Mouse (Mus musculus): ENCODE results near the gene Fign. TPM values are rescaled to one million over a fixed set of nuclear protein-coding genes. Genes with fewer than 3 reads are reported as not detected.

Gene Fign
- total and polyA plus RNA-seq, 3 experiments, result not detected

DNA sequence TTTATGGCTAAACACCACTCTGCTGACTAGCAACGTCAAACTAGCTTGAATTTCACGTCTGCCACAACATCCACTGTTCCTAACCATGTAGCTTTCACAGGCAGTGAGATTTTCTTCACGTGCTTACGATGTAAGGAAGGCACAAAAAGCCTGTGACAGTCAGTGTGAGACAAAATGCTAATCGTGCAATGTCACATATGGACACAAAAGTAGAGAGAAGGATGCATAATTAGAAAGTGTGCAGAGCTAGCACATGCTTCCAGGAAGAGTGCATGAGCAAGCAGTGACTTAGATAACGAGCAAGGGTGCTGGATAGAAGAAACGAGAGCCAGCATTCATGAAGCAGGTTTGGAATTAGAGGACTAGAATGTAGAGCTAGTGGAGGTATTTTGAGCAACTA is 18.8 kb upstream of the Fign start:
- H3K4me3 ChIP-seq (replicated peaks in 1 of 3; ENCODE audit: low read depth in 2 of 3, low read length in 2 of 3, poor library complexity in 1 of 3), result no peak overlapping the region
- H3K79me2 ChIP-seq (replicated peaks; ENCODE audit: control insufficient read depth, extremely low read depth, insufficient read depth, poor library complexity, severe bottlenecking), result no peaks in the 10 kb centered on the region
- no peaks in the 10 kb centered on the region for H3K4me1 ChIP-seq (ENCODE audit: control insufficient read depth in 1 of 2, insufficient read depth in 2 of 2)
- TF ChIP-seq ZC3H11A (IDR thresholded peaks at IDR 0.05; ENCODE audit: low read depth, low read length) (no peak), ZMIZ1 (IDR thresholded peaks at IDR 0.05; ENCODE audit: low read depth, low read length) (no peak), CHD2 (IDR thresholded peaks at IDR 0.05; ENCODE audit: low read length) (no peak)
- H3K9ac ChIP-seq (ENCODE audit: insufficient read depth, low read depth), result no peak overlapping the region
- in situ Hi-C loops (cut with MboI; ENCODE audit: low pct_ligation_motif_present, low pct_unique_long_range_greater_than_20kb, low sequenced_read_pairs) (no loop called here), dilution Hi-C loops (cut with MboI; ENCODE audit: extremely low pct_ligation_motif_present, extremely low pct_unique_long_range_greater_than_20kb, low sequenced_read_pairs) (no loop called here)
- H3K36me3 ChIP-seq (replicated peaks in 1 of 2; ENCODE audit: control insufficient read depth in 1 of 2, insufficient read depth in 1 of 2, low read length in 1 of 2), result no peaks in the 10 kb centered on the region
- DNase-seq (ENCODE audit: extremely low read depth), result no peak
- peaks cover 33% of the 10 kb centered on the region for H3K9me3 ChIP-seq (replicated peaks; ENCODE audit: low read length)
- no peak overlapping the region for H3K27ac ChIP-seq (ENCODE audit: insufficient read depth, low read depth)
- H3K27me3 ChIP-seq (replicated peaks), result no peaks in the 10 kb centered on the region
- H3K4me2 ChIP-seq (ENCODE audit: insufficient read depth, low read depth, poor library complexity, severe bottlenecking), result no peak overlapping the region

DNA sequence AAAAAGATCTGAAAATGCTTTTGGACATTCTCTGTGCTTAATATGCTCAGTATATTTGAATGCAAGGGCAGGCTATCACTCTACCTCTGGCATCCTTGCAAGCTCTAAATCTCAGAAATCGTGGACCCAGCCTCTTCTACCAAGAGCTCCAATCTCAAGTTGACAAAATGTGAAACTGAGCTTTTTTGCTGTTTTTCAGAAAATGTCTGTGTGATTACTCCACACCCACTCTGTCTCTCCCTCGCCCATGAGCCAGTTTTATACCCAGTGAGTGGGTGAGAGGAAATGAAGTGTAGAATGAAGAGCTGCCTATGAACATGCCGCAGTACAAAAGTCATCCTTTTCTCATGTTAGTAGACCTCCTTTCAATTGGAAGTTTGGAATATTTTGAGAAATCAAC is 13.3 kb upstream of the Fign start:
- in situ Hi-C loops (cut with MboI; ENCODE audit: low pct_ligation_motif_present, low pct_unique_long_range_greater_than_20kb, low sequenced_read_pairs) (no loop called here), dilution Hi-C loops (cut with MboI; ENCODE audit: extremely low pct_ligation_motif_present, extremely low pct_unique_long_range_greater_than_20kb, low sequenced_read_pairs) (no loop called here)
- DNase-seq (ENCODE audit: extremely low read depth), result no peak
- Histone ChIP-seq H3K4me3 (replicated peaks in 1 of 3; ENCODE audit: low read depth in 2 of 3, low read length in 2 of 3, poor library complexity in 1 of 3) (no peak overlapping the region), H3K79me2 (replicated peaks; ENCODE audit: control insufficient read depth, extremely low read depth, insufficient read depth, poor library complexity, severe bottlenecking) (no peaks in the 10 kb centered on the region), H3K36me3 (replicated peaks in 1 of 2; ENCODE audit: control insufficient read depth in 1 of 2, insufficient read depth in 1 of 2, low read length in 1 of 2) (no peaks in the 10 kb centered on the region), H3K4me2 (ENCODE audit: insufficient read depth, low read depth, poor library complexity, severe bottlenecking) (no peak overlapping the region), H3K9ac (ENCODE audit: insufficient read depth, low read depth) (no peak overlapping the region), H3K27ac (ENCODE audit: insufficient read depth, low read depth) (no peak overlapping the region), H3K4me1 (ENCODE audit: control insufficient read depth in 1 of 2, insufficient read depth in 2 of 2) (no peaks in the 10 kb centered on the region), H3K27me3 (replicated peaks) (no peaks in the 10 kb centered on the region), H3K9me3 (replicated peaks; ENCODE audit: low read length) (peaks cover 32% of the 10 kb centered on the region)
- TF ChIP-seq E2F4 (IDR thresholded peaks at IDR 0.05; ENCODE audit: insufficient replicate concordance, low read depth, low read length) (no peak), ZKSCAN1 (IDR thresholded peaks at IDR 0.05; ENCODE audit: borderline replicate concordance, low read depth, low read length) (no peak)

DNA sequence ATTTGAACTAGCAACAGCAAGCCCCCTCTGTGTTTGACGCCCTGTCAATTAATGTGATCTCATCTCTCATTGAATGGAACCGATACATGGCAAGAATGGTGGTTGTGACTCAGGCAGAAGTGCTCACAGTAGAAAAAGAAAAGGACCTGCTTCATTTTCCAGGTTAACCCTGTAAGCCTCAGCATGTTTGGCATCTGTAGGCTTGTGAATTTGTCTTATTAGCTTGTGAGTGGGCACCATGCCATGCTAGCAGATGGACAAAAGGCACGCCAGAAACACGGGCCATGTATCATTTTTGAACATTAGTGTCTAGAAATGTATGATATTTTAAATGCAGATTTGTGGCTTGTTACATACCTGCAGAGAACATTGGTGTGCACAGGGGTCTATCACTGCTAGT is 12.0 kb upstream of the Fign start:
- in situ Hi-C loops (cut with MboI; ENCODE audit: low pct_ligation_motif_present, low pct_unique_long_range_greater_than_20kb, low sequenced_read_pairs), result no loop called here

More for the DNA sequence above, 12.0 kb upstream of the Fign start:
- TF ChIP-seq CHD2 (IDR thresholded peaks at IDR 0.05; ENCODE audit: low read length) (no peak), TCF12 (IDR thresholded peaks at IDR 0.05; ENCODE audit: low read depth, low read length) (no peak), ELF1 (IDR thresholded peaks at IDR 0.05; ENCODE audit: low read depth, low read length) (no peak), ETS1 (conservative IDR thresholded peaks at IDR 0.05; ENCODE audit: low read depth, low read length) (no peak), EP300 (IDR thresholded peaks at IDR 0.05; ENCODE audit: low read length) (no peak), JUN (IDR thresholded peaks at IDR 0.05; ENCODE audit: insufficient read depth, low read depth, low read length) (no peak), ZNF384 (IDR thresholded peaks at IDR 0.05; ENCODE audit: low read depth, low read length) (no peak), USF2 (conservative IDR thresholded peaks at IDR 0.05; ENCODE audit: low read depth, low read length) (no peak), USF1 (IDR thresholded peaks at IDR 0.05; ENCODE audit: low read depth, low read length) (no peak), UBTF (IDR thresholded peaks at IDR 0.05; ENCODE audit: low read depth, low read length) (no peak), MEF2A (IDR thresholded peaks at IDR 0.05; ENCODE audit: borderline replicate concordance, low read depth, low read length) (no peak)
- Histone ChIP-seq H3K79me2 (replicated peaks; ENCODE audit: control insufficient read depth, extremely low read depth, insufficient read depth, poor library complexity, severe bottlenecking) (no peaks in the 10 kb centered on the region), H3K4me3 (replicated peaks in 1 of 3; ENCODE audit: low read depth in 2 of 3, low read length in 2 of 3, poor library complexity in 1 of 3) (no peak overlapping the region), H3K4me1 (ENCODE audit: control insufficient read depth in 1 of 2, insufficient read depth in 2 of 2) (no peaks in the 10 kb centered on the region), H3K36me3 (replicated peaks in 1 of 2; ENCODE audit: control insufficient read depth in 1 of 2, insufficient read depth in 1 of 2, low read length in 1 of 2) (no peaks in the 10 kb centered on the region), H3K27me3 (replicated peaks) (no peaks in the 10 kb centered on the region), H3K27ac (ENCODE audit: insufficient read depth, low read depth) (no peak overlapping the region), H3K9me3 (replicated peaks; ENCODE audit: low read length) (peaks cover 29% of the 10 kb centered on the region), H3K9ac (ENCODE audit: insufficient read depth, low read depth) (no peak overlapping the region), H3K4me2 (ENCODE audit: insufficient read depth, low read depth, poor library complexity, severe bottlenecking) (no peak overlapping the region)
- DNase-seq (ENCODE audit: extremely low read depth), result no peak
- dilution Hi-C loops (cut with MboI; ENCODE audit: extremely low pct_ligation_motif_present, extremely low pct_unique_long_range_greater_than_20kb, low sequenced_read_pairs), result no loop called here

Data from CH12.LX (cell line).